Mouse (Mus musculus): Measurements from ENCODE around the gene Prdm8. TPM values are rescaled to one million over a fixed set of nuclear protein-coding genes. Genes with fewer than 3 reads are reported as not detected.

Gene Prdm8
- polyA plus RNA-seq, 1 experiment from 2014 or later = 0.07 TPM

DNA sequence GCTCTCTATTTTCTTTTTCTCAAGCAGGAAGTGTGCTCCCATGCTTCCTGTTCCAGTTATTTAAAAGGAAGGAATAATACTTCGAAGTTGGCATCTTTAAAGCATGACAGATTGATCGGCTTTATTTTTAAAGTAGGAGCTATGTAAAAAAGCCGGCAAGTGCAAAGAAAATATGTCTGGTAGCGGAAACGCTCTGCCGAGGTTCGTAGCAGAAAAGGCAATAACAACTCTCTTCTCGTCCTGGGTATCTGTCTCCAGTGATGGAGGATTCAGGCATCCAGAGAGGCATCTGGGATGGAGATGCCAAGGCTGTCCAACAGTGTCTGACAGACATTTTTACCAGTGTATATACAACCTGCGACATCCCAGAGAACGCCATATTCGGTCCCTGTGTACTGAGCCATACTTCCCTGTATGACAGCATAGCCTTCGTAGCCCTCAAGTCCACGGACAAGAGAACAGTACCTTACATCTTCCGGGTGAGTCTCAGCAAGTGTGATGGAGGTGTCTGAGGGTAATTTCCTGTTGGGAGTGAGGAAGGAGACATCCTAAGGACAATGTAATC lies 16.1 kb downstream of the Prdm8 start:
- TF ChIP-seq EP300 (optimal IDR thresholded peaks at IDR 0.05) = no peak
- TF ChIP-seq CTCF (IDR thresholded peaks at IDR 0.05; ENCODE audit: low read depth) = no peak
- Histone ChIP-seq H3K9me3 (ENCODE audit: control insufficient read depth, low read length) (no peaks in the 10 kb centered on the region), H3K9ac (ENCODE audit: low read length) (no peak overlapping the region), H3K36me3 (ENCODE audit: control insufficient read depth, insufficient read depth, low read length) (no peaks in the 10 kb centered on the region), H3K27ac (replicated peaks) (no peak overlapping the region), H3K27me3 (ENCODE audit: control insufficient read depth, insufficient read depth, low read length) (peaks cover 26% of the 10 kb centered on the region), H3K4me1 (replicated peaks; ENCODE audit: control insufficient read depth, insufficient read depth) (0 out of 2 replicates have a peak, but pooled peaks cover 3% of the 10 kb centered on the region), H3K4me3 (ENCODE audit: low read depth, low read length) (no peak overlapping the region), H3K4me2 (replicated peaks; ENCODE audit: low read depth) (no peak overlapping the region)
- ATAC-seq (ENCODE audit: low FRiP score, low TSS enrichment) (no peak), DNase-seq (ENCODE audit: low spot score) (no peak)
- 8% methylated on average over 14 of the region's 14 CpGs for WGBS

DNA sequence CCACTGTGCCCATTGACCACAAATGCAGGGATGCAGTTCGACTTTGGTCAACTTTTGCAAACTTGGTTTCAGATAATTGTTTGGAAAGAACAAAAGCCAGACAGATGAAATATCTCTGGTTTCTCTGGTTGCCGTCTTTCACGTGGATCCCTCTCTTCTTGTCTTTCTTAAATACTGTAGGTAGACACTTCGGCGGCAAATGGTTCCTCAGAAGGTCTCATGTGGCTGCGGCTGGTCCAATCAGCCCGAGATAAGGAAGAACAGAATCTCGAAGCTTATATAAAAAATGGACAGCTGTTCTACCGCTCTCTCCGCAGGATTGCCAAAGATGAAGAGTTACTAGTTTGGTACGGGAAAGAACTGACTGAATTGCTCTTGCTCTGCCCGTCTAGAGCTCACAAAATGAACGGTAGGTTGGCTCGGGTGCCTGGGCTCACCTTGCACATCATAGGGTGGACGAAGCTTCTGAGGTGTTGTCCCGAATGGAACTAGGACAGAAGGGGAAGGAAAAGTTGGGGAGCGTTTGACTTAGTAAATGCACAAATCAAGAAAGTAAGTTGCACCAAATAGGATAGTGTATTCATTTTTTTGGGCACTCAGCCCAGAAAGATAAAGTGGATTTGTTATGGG lies 17.4 kb downstream of the Prdm8 start:
- H3K36me3 ChIP-seq (ENCODE audit: control insufficient read depth, insufficient read depth, low read length) = no peaks in the 10 kb centered on the region
- no peaks in the 10 kb centered on the region for H3K9me3 ChIP-seq (ENCODE audit: control insufficient read depth, low read length)
- H3K4me1 ChIP-seq (replicated peaks; ENCODE audit: control insufficient read depth, insufficient read depth) = 0 out of 2 replicates have a peak, but pooled peaks cover 3% of the 10 kb centered on the region
- peaks cover 31% of the 10 kb centered on the region for H3K27me3 ChIP-seq (ENCODE audit: control insufficient read depth, insufficient read depth, low read length)
- H3K4me3 ChIP-seq (ENCODE audit: low read depth, low read length) = no peak overlapping the region; the same call in 1 of the 2 replicates
- no peak for TF ChIP-seq CTCF (IDR thresholded peaks at IDR 0.05; ENCODE audit: low read depth)
- no peak for TF ChIP-seq EP300 (optimal IDR thresholded peaks at IDR 0.05)
- no peak overlapping the region; the same call in 1 of the 2 replicates for H3K4me2 ChIP-seq (replicated peaks; ENCODE audit: low read depth)
- H3K9ac ChIP-seq (ENCODE audit: low read length) = no peak overlapping the region
- DNase-seq (ENCODE audit: low spot score) = no peak
- WGBS = 8% methylated on average over 17 of the region's 17 CpGs
- ATAC-seq (ENCODE audit: low FRiP score, low TSS enrichment) = no peak
- no peak overlapping the region for H3K27ac ChIP-seq (replicated peaks)

DNA sequence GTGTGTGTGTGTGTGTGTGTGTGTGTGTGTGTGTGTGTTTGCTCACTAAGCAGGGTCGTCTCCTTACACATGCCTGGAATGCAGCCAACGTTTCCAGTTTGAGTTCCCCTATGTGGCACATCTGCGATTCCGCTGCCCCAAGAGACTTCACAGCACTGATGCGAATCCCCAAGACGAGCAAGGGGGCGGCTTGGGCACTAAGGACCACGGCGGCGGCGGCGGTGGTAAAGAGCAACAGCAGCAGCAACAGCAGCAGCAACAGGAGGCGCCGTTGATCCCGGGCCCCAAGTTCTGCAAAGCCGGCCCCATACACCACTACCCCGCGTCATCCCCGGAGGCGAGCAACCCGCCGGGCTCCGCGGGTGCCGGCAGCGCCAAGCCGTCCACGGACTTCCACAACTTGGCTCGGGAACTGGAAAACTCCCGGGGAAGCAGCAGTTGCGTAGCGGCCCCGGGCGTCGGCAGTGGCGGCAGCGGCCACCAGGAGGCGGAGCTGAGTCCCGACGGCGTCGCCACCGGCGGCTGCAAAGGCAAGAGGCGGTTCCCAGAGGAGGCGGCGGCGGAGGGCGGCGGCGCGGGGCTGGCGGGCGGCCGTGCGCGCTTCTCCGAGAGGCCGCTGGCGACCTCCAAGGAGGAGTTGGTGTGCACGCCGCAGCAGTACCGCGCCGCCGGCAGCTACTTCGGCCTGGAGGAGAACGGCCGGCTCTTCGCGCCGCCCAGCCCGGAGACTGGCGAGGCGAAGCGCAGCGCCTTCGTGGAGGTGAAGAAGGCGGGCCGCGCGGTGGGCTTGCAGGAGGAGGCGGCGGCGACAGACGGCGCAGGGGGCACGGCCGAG lies 18.2 kb downstream of the Prdm8 start:
- no peak overlapping the region for H3K27ac ChIP-seq (replicated peaks)
- ATAC-seq (ENCODE audit: low FRiP score, low TSS enrichment) = peak; percentile 73
- peak overlapping the region; percentile 86 for H3K4me2 ChIP-seq (replicated peaks; ENCODE audit: low read depth)
- H3K27me3 ChIP-seq (ENCODE audit: control insufficient read depth, insufficient read depth, low read length) = peaks cover 36% of the 10 kb centered on the region
- DNase-seq (ENCODE audit: low spot score) = peak; percentile 87
- TF ChIP-seq EP300 (optimal IDR thresholded peaks at IDR 0.05) = no peak
- TF ChIP-seq CTCF (IDR thresholded peaks at IDR 0.05; ENCODE audit: low read depth) = peak; percentile 79
- no peaks in the 10 kb centered on the region for H3K9me3 ChIP-seq (ENCODE audit: control insufficient read depth, low read length)
- peak overlapping the region; percentile 35; the same call in 1 of the 2 replicates for H3K9ac ChIP-seq (ENCODE audit: low read length)
- peak overlapping the region; percentile 58 for H3K4me3 ChIP-seq (ENCODE audit: low read depth, low read length)
- H3K4me1 ChIP-seq (replicated peaks; ENCODE audit: control insufficient read depth, insufficient read depth) = 0 out of 2 replicates have a peak, but pooled peaks cover 3% of the 10 kb centered on the region
- 2% methylated on average over 70 of the region's 89 CpGs for WGBS
- H3K36me3 ChIP-seq (ENCODE audit: control insufficient read depth, insufficient read depth, low read length) = no peaks in the 10 kb centered on the region

DNA sequence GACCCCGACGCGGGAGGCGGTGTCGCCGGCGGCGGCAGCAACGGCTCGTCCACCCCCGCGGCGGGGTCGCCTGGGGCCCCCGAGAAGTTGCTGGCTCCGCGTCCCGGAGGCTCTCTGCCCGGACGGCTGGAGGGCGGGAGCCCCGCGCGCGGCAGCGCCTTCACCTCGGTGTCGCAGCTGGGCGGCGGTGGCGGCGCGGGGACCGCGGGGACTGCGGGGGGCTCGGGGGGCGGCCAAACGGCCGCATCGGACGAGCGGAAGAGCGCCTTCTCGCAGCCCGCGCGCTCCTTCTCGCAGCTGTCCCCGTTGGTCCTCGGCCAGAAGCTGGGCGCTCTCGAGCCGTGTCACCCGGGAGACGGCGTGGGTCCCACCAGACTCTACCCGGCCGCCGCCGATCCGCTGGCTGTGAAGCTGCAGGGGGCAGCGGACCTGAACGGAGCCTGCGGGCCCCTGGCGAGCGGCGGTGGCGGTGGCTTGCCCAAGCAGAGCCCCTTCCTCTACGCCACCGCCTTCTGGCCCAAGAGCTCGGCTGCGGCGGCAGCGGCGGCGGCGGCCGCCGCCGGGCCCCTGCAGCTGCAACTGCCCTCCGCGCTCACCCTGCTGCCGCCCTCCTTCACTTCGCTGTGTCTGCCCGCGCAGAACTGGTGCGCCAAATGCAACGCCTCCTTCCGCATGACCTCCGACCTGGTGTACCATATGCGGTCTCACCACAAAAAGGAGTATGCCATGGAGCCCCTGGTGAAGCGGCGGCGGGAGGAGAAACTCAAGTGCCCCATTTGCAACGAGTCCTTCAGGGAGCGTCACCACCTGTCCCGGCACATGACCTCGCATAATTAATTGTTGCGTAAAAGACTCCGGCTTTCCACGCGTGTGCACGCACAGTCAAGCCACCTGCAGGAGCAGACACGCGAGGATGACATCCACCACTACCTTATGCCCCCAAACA lies 19.1 kb downstream of the Prdm8 start:
- H3K36me3 ChIP-seq (ENCODE audit: control insufficient read depth, insufficient read depth, low read length) = no peaks in the 10 kb centered on the region
- TF ChIP-seq EP300 (optimal IDR thresholded peaks at IDR 0.05) (no peak), CTCF (IDR thresholded peaks at IDR 0.05; ENCODE audit: low read depth) (no peak)
- peaks cover 32% of the 10 kb centered on the region for H3K27me3 ChIP-seq (ENCODE audit: control insufficient read depth, insufficient read depth, low read length)
- H3K4me3 ChIP-seq (ENCODE audit: low read depth, low read length) = peak overlapping the region; percentile 58
- ATAC-seq (ENCODE audit: low FRiP score, low TSS enrichment) (peak; percentile 35), DNase-seq (ENCODE audit: low spot score) (no peak)
- WGBS = under 1% methylated on average over 39 of the region's 106 CpGs
- H3K27ac ChIP-seq (replicated peaks) = no peak overlapping the region
- peak overlapping the region; percentile 86 for H3K4me2 ChIP-seq (replicated peaks; ENCODE audit: low read depth)
- H3K9ac ChIP-seq (ENCODE audit: low read length) = peak overlapping the region; percentile 35; the same call in 1 of the 2 replicates
- 0 out of 2 replicates have a peak, but pooled peaks cover 1% of the 10 kb centered on the region for H3K4me1 ChIP-seq (replicated peaks; ENCODE audit: control insufficient read depth, insufficient read depth)
- H3K9me3 ChIP-seq (ENCODE audit: control insufficient read depth, low read length) = no peaks in the 10 kb centered on the region
